Mouse (Mus musculus): ENCODE measurements around the gene Arhgdib. TPM values are rescaled to one million over a fixed set of nuclear protein-coding genes. Genes with fewer than 3 reads are reported as not detected.

Gene Arhgdib
- total RNA-seq, 2 experiments from 2014 or later, result 4.9 to 10.2 TPM

GRCm38 (mm10) chr6:136967466-136967865 lies 25.8 kb upstream of the Arhgdib start:
- TF ChIP-seq CTCF (IDR thresholded peaks at IDR 0.05), result no peak
- DNase-seq, result no peak
- H3K27ac ChIP-seq, result no peak overlapping the region
- intact Hi-C loops (cut with DNase I), result loop anchor here (5.0 kb wide), 1 partner anchor 105 kb away; no protein-coding TSS in a partner anchor
- no peak overlapping the region for H3K4me3 ChIP-seq

- no peak overlapping the region for H3K4me3 ChIP-seq
- intact Hi-C loops (cut with DNase I), result loop anchor here (5.0 kb wide), 1 partner anchor 104 kb away; no protein-coding TSS in a partner anchor
- no peak overlapping the region for H3K27ac ChIP-seq
- TF ChIP-seq CTCF (IDR thresholded peaks at IDR 0.05), result no peak
- no peak for DNase-seq
Measured at GRCm38 (mm10) chr6:136965912-136966311, 24.2 kb upstream of the Arhgdib start.

GRCm38 (mm10) chr6:136964609-136965510 lies 23.2 kb upstream of the Arhgdib start:
- no peak for DNase-seq
- Histone ChIP-seq H3K27ac (no peak overlapping the region), H3K4me3 (no peak overlapping the region)
- TF ChIP-seq CTCF (IDR thresholded peaks at IDR 0.05), result no peak
- intact Hi-C loops (cut with DNase I), result loop anchor here (5.0 kb wide), 1 partner anchor 103 kb away; no protein-coding TSS in a partner anchor

GRCm38 (mm10) chr6:136962957-136963356 lies 21.3 kb upstream of the Arhgdib start:
- Histone ChIP-seq H3K4me3 (no peak overlapping the region), H3K27ac (no peak overlapping the region)
- intact Hi-C loops (cut with DNase I), result no loop called here
- no peak for TF ChIP-seq CTCF (IDR thresholded peaks at IDR 0.05)
- DNase-seq, result no peak

GRCm38 (mm10) chr6:136959131-136959530 lies 17.4 kb upstream of the Arhgdib start:
- Histone ChIP-seq H3K4me3 (no peak overlapping the region), H3K27ac (no peak overlapping the region)
- DNase-seq, result no peak
- TF ChIP-seq CTCF (IDR thresholded peaks at IDR 0.05), result no peak
- intact Hi-C loops (cut with DNase I), result no loop called here

- Histone ChIP-seq H3K4me3 (no peak overlapping the region), H3K27ac (no peak overlapping the region)
- no peak for DNase-seq
- intact Hi-C loops (cut with DNase I), result no loop called here
- TF ChIP-seq CTCF (IDR thresholded peaks at IDR 0.05), result no peak
Measured at GRCm38 (mm10) chr6:136957062-136957461, 15.4 kb upstream of the Arhgdib start.

GRCm38 (mm10) chr6:136955240-136955639 lies 13.5 kb upstream of the Arhgdib start:
- H3K4me3 ChIP-seq, result no peak overlapping the region
- no peak for TF ChIP-seq CTCF (IDR thresholded peaks at IDR 0.05)
- no peak for DNase-seq
- H3K27ac ChIP-seq, result no peak overlapping the region
- intact Hi-C loops (cut with DNase I), result no loop called here

GRCm38 (mm10) chr6:136954715-136955114 lies 13.0 kb upstream of the Arhgdib start:
- no peak for TF ChIP-seq CTCF (IDR thresholded peaks at IDR 0.05)
- no peak overlapping the region for H3K27ac ChIP-seq
- no peak for DNase-seq
- intact Hi-C loops (cut with DNase I), result no loop called here
- H3K4me3 ChIP-seq, result no peak overlapping the region

- no peak for DNase-seq
Measured at GRCm38 (mm10) chr6:136954192-136954591, 12.5 kb upstream of the Arhgdib start.

GRCm38 (mm10) chr6:136952930-136953329 lies 11.2 kb upstream of the Arhgdib start:
- intact Hi-C loops (cut with DNase I), result no loop called here

More at GRCm38 (mm10) chr6:136954192-136954591, 12.5 kb upstream of the Arhgdib start:
- no peak overlapping the region for H3K4me3 ChIP-seq
- TF ChIP-seq CTCF (IDR thresholded peaks at IDR 0.05), result no peak
- intact Hi-C loops (cut with DNase I), result no loop called here
- H3K27ac ChIP-seq, result no peak overlapping the region

GRCm38 (mm10) chr6:136950171-136950570 lies 8.5 kb upstream of the Arhgdib start:
- DNase-seq, result no peak
- no peak for TF ChIP-seq CTCF (IDR thresholded peaks at IDR 0.05)
- Histone ChIP-seq H3K27ac (no peak overlapping the region), H3K4me3 (no peak overlapping the region)
- intact Hi-C loops (cut with DNase I), result no loop called here

More at GRCm38 (mm10) chr6:136952930-136953329, 11.2 kb upstream of the Arhgdib start:
- Histone ChIP-seq H3K4me3 (no peak overlapping the region), H3K27ac (no peak overlapping the region)
- no peak for DNase-seq
- no peak for TF ChIP-seq CTCF (IDR thresholded peaks at IDR 0.05)

- DNase-seq, result no peak
- no peak overlapping the region for H3K4me3 ChIP-seq
- intact Hi-C loops (cut with DNase I), result no loop called here
- no peak overlapping the region for H3K27ac ChIP-seq
- TF ChIP-seq CTCF (IDR thresholded peaks at IDR 0.05), result no peak
Measured at GRCm38 (mm10) chr6:136947716-136948115, 6.0 kb upstream of the Arhgdib start.

GRCm38 (mm10) chr6:136946943-136947342 lies 5.2 kb upstream of the Arhgdib start:
- DNase-seq, result no peak
- TF ChIP-seq CTCF (IDR thresholded peaks at IDR 0.05), result no peak
- intact Hi-C loops (cut with DNase I), result no loop called here
- Histone ChIP-seq H3K4me3 (no peak overlapping the region), H3K27ac (no peak overlapping the region)

Measured in gastrocnemius, adult 2 months (tissue).